Mouse (Mus musculus): ENCODE measurements around the gene Dph5. TPM values are rescaled to one million over a fixed set of nuclear protein-coding genes. Genes with fewer than 3 reads are reported as not detected.

The Dph5 gene
- polyA plus RNA-seq, 1 experiment from 2014 or later: 18.2 TPM

DNA sequence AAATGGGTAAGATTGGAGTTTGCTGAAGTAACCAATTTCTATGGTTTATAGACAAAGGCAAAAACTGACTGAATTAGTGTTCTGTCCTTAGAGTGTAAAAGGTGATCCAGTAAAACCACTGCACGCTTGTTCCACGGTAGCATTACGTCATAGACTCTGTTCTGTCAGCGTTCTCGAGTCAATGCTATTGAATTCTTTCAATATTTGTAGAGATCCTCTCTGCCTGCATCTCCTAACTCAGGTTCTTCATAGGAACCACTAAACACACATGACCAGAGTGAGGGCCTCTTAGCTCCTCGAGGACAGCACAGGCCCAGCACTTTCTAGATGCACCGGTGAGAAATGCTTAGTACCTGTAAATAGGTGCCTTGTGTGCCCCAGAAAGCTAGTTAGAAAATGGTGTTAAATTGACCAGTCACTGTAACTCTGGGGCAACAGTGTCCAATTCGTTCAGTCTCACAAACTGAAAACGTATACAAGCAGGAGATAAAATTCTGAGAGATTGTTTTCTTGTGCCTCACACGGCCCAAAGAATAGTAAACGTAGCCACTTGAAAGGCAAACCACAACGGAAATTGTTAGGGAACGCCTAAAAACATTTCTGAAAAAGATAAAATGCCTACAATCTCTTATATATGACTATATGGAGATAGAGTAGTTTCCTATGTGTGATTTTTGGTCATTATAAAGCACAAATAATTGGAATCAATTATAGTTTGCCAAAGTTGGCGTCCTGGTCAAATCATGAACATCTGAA, 84.4 kb downstream of the Dph5 start:
- 91% methylated on average over 14 of the region's 14 CpGs for WGBS
- no peak for ATAC-seq (ENCODE audit: insufficient number of reproducible peaks, insufficient read depth, low FRiP score, low read depth)
- H3K36me3 ChIP-seq (ENCODE audit: control insufficient read depth, insufficient read depth, low read length): peaks cover 56% of the 10 kb centered on the region

DNA sequence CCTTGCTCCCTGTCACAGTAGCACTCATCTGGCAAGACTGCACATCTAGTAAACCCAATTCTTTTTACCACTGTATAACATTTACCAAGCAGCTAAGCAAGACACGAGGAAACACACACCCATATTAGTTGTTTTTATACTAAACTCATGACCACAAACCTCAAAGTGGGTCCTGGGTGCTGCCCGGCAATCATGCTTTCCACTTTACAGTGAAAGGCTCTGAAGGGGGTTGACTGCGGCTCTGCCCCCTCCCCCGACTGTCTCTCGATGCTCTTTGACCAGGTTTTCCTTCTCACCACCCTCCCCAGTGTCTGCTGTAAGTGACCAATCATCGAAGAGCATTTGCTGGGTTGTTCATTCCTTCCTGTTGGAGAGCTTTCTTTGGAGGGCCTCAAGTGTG, 86.6 kb downstream of the Dph5 start:
- peaks cover 73% of the 10 kb centered on the region for H3K36me3 ChIP-seq (ENCODE audit: control insufficient read depth, insufficient read depth, low read length)
- no peak for ATAC-seq (ENCODE audit: insufficient number of reproducible peaks, insufficient read depth, low FRiP score, low read depth)
- H3K4me1 ChIP-seq (ENCODE audit: control insufficient read depth in 2 of 2, insufficient read depth in 2 of 2, low read length in 2 of 2): peaks cover 4 to 8% of the 10 kb centered on the region in 2 experiments; a peak in 3 of 4 replicates
- H3K9ac ChIP-seq (ENCODE audit: low read length): no peak overlapping the region
- 81% methylated on average over 6 of the region's 6 CpGs for WGBS
- H3K9me3 ChIP-seq (ENCODE audit: control insufficient read depth, low read length): no peaks in the 10 kb centered on the region
- no peak overlapping the region for H3K4me3 ChIP-seq (ENCODE audit: control insufficient read depth in 1 of 2, insufficient read depth in 1 of 2, low read depth in 1 of 2, low read length in 2 of 2)
- H3K27me3 ChIP-seq (ENCODE audit: control insufficient read depth, insufficient read depth, low read length): no peaks in the 10 kb centered on the region
- no peak overlapping the region for H3K4me2 ChIP-seq (ENCODE audit: low read length)
- no peak overlapping the region for H3K27ac ChIP-seq (replicated peaks in 1 of 2; ENCODE audit: control insufficient read depth in 1 of 2, insufficient read depth in 1 of 2, low read depth in 2 of 2, low read length in 2 of 2)

More for the DNA sequence above, 84.4 kb downstream of the Dph5 start:
- H3K9ac ChIP-seq (ENCODE audit: low read length): no peak overlapping the region
- H3K4me3 ChIP-seq (ENCODE audit: control insufficient read depth in 1 of 2, insufficient read depth in 1 of 2, low read depth in 1 of 2, low read length in 2 of 2): no peak overlapping the region
- H3K27me3 ChIP-seq (ENCODE audit: control insufficient read depth, insufficient read depth, low read length): no peaks in the 10 kb centered on the region
- H3K9me3 ChIP-seq (ENCODE audit: control insufficient read depth, low read length): no peaks in the 10 kb centered on the region
- H3K4me1 ChIP-seq (ENCODE audit: control insufficient read depth in 2 of 2, insufficient read depth in 2 of 2, low read length in 2 of 2): peaks cover 4 to 8% of the 10 kb centered on the region in 2 experiments; a peak in 3 of 4 replicates
- no peak overlapping the region for H3K4me2 ChIP-seq (ENCODE audit: low read length)
- no peak overlapping the region for H3K27ac ChIP-seq (replicated peaks in 1 of 2; ENCODE audit: control insufficient read depth in 1 of 2, insufficient read depth in 1 of 2, low read depth in 2 of 2, low read length in 2 of 2)

DNA sequence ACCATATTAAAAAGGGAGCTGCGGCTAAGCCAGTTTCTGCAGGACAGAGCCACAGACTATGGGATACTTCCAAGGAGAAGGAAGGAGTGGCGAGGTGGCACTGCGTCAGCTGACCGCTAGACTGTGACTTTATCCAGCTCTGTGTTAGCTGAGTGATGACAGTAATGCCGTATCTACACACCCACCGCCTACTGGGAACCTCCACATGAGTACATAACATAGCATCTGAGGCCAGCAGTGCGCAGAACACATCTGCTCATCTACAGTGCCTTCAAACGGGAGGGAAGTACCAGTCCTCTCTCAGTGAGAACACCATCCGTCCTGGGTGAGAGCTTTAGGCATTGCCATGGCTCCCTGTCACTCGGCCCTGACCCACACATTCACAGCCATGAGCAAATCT, 87.4 kb downstream of the Dph5 start:
- ATAC-seq (ENCODE audit: insufficient number of reproducible peaks, insufficient read depth, low FRiP score, low read depth): peak; percentile 71
- no peaks in the 10 kb centered on the region for H3K27me3 ChIP-seq (ENCODE audit: control insufficient read depth, insufficient read depth, low read length)
- 52% methylated on average over 10 of the region's 10 CpGs for WGBS
- no peak overlapping the region for H3K4me3 ChIP-seq (ENCODE audit: control insufficient read depth in 1 of 2, insufficient read depth in 1 of 2, low read depth in 1 of 2, low read length in 2 of 2)
- peaks cover 73% of the 10 kb centered on the region for H3K36me3 ChIP-seq (ENCODE audit: control insufficient read depth, insufficient read depth, low read length)
- no peaks in the 10 kb centered on the region for H3K9me3 ChIP-seq (ENCODE audit: control insufficient read depth, low read length)
- H3K9ac ChIP-seq (ENCODE audit: low read length): no peak overlapping the region
- H3K4me2 ChIP-seq (ENCODE audit: low read length): no peak overlapping the region
- H3K4me1 ChIP-seq (ENCODE audit: control insufficient read depth in 2 of 2, insufficient read depth in 2 of 2, low read length in 2 of 2): peaks cover 4 to 8% of the 10 kb centered on the region in 2 experiments; a peak in 3 of 4 replicates
- no peak overlapping the region for H3K27ac ChIP-seq (replicated peaks in 1 of 2; ENCODE audit: control insufficient read depth in 1 of 2, insufficient read depth in 1 of 2, low read depth in 2 of 2, low read length in 2 of 2)

DNA sequence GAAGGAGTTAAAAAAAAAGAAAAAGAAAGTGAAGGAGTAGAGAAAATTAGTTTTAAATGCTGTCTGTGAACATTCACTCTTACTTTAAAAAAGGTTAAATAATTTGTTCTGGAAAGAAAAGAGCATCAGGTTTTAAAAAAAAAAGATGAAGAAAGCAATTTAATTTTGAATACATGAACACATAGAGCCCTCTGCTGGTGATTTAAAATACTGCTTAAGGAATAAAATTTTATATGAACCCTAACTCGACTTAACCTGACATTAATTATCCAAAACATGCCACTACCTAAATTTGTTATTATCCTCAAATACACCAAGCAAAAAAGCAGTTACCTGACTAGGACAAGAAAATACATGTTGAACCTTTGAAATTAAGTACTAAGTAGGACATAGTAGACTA, 91.4 kb downstream of the Dph5 start:
- H3K4me3 ChIP-seq (ENCODE audit: control insufficient read depth in 1 of 2, insufficient read depth in 1 of 2, low read depth in 1 of 2, low read length in 2 of 2): no peak overlapping the region

DNA sequence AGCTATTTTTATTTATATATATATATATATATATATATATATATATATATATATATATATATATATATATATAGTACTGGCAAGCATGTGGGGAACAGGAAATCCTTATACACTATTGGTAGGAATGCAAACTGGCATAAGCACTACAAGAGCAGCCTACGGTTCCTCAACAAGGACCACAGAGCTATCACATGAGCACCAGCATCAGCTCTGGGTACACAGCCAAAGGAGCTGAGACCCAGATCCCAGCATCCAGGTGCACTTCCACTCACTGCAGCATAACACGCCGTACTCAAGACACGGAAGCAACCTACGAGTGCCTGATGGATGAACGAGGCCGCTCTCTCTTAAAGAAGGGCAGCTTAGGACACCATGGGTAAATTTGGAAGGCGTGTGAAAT, 95.6 kb downstream of the Dph5 start:
- H3K27me3 ChIP-seq (ENCODE audit: control insufficient read depth, insufficient read depth, low read length): no peaks in the 10 kb centered on the region
- H3K9ac ChIP-seq (ENCODE audit: low read length): no peak overlapping the region
- H3K27ac ChIP-seq (replicated peaks in 1 of 2; ENCODE audit: control insufficient read depth in 1 of 2, insufficient read depth in 1 of 2, low read depth in 2 of 2, low read length in 2 of 2): no peak overlapping the region
- no peak overlapping the region for H3K4me3 ChIP-seq (ENCODE audit: control insufficient read depth in 1 of 2, insufficient read depth in 1 of 2, low read depth in 1 of 2, low read length in 2 of 2)
- 92% methylated on average over 8 of the region's 8 CpGs for WGBS
- no peak for ATAC-seq (ENCODE audit: insufficient number of reproducible peaks, insufficient read depth, low FRiP score, low read depth)
- H3K9me3 ChIP-seq (ENCODE audit: control insufficient read depth, low read length): no peaks in the 10 kb centered on the region
- peaks cover 75% of the 10 kb centered on the region for H3K36me3 ChIP-seq (ENCODE audit: control insufficient read depth, insufficient read depth, low read length)
- H3K4me2 ChIP-seq (ENCODE audit: low read length): no peak overlapping the region
- H3K4me1 ChIP-seq (ENCODE audit: control insufficient read depth in 2 of 2, insufficient read depth in 2 of 2, low read length in 2 of 2): peaks cover 0 to 4% of the 10 kb centered on the region in 2 experiments; a peak in 1 of 4 replicates

More for the DNA sequence above, 91.4 kb downstream of the Dph5 start:
- no peak for ATAC-seq (ENCODE audit: insufficient number of reproducible peaks, insufficient read depth, low FRiP score, low read depth)
- Histone ChIP-seq H3K36me3 (ENCODE audit: control insufficient read depth, insufficient read depth, low read length) (peaks cover 82% of the 10 kb centered on the region), H3K9me3 (ENCODE audit: control insufficient read depth, low read length) (no peaks in the 10 kb centered on the region), H3K27ac (replicated peaks in 1 of 2; ENCODE audit: control insufficient read depth in 1 of 2, insufficient read depth in 1 of 2, low read depth in 2 of 2, low read length in 2 of 2) (no peak overlapping the region), H3K9ac (ENCODE audit: low read length) (no peak overlapping the region), H3K27me3 (ENCODE audit: control insufficient read depth, insufficient read depth, low read length) (no peaks in the 10 kb centered on the region), H3K4me2 (ENCODE audit: low read length) (no peak overlapping the region), H3K4me1 (ENCODE audit: control insufficient read depth in 2 of 2, insufficient read depth in 2 of 2, low read length in 2 of 2) (peaks cover 4 to 8% of the 10 kb centered on the region in 2 experiments; a peak in 3 of 4 replicates)
- 29% methylated on average over 1 of the region's 1 CpGs for WGBS

Small RNA genes lying within 50 kb of the gene (microRNA-seq; reads per million reads assigned to microRNA genes)
- gene Mir669n: not detected

Other genes starting within 250 kb of the Dph5 start
- gene S1pr1, start 172.8 kb upstream of the Dph5 start, polyA plus RNA-seq (2014; fragmentation: Nextera tagmentation; extraction: Ambion mirVana): 74.7 and 79.5 TPM in 2 replicates
- 19.9 and 25.6 TPM in 2 replicates for gene Slc30a7, start 119.6 kb downstream of the Dph5 start, polyA plus RNA-seq (2014; fragmentation: Nextera tagmentation; extraction: Ambion mirVana)
- gene Extl2, start 119.6 kb downstream of the Dph5 start, polyA plus RNA-seq (2014; fragmentation: Nextera tagmentation; extraction: Ambion mirVana): 22.0 TPM in 2 replicates
- 75.8 and 82.9 TPM in 2 replicates for gene Vcam1, start 241.9 kb downstream of the Dph5 start, polyA plus RNA-seq (2014; fragmentation: Nextera tagmentation; extraction: Ambion mirVana)

Data from heart, embryonic 14.5 days (tissue).